Mouse (Mus musculus): ENCODE measurements around the gene AI481877. TPM values are rescaled to one million over a fixed set of nuclear protein-coding genes. Genes with fewer than 3 reads are reported as not detected.

Gene AI481877
- polyA plus RNA-seq, 1 experiment from 2014 or later, result not detected

DNA sequence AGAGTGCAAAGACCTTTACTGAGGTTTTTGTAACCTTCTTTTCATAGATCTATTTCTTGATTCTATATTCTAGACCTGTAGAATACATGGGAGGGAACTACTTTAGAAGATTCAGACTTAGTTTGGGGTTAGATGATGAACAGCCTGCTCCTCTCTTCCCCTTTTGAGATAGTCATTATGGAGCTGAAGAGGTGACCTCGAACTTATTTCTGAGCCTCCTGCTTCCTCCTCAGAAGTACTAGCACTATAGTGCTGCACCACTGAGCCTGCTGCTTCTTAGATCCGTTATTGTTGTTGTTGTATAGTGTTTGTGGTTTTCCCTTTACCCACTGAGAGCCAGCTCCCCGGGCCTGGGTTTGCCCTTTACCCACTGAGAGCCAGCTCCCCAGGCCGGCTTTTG, 129.1 kb downstream of the AI481877 start:
- no peak for DNase-seq (ENCODE audit: low spot score)
- Histone ChIP-seq H3K4me3 (ENCODE audit: low read depth, low read length) (no peak overlapping the region), H3K27ac (replicated peaks; ENCODE audit: low read depth, low read length) (no peak overlapping the region), H3K9ac (replicated peaks; ENCODE audit: low read length) (no peak overlapping the region), H3K4me2 (ENCODE audit: low read depth, low read length) (no peak overlapping the region), H3K9me3 (replicated peaks; ENCODE audit: control insufficient read depth, low read length) (no peaks in the 10 kb centered on the region), H3K27me3 (ENCODE audit: control insufficient read depth, insufficient read depth, low read length) (no peaks in the 10 kb centered on the region), H3K4me1 (ENCODE audit: control insufficient read depth, insufficient read depth, low read length) (no peaks in the 10 kb centered on the region), H3K36me3 (replicated peaks; ENCODE audit: control insufficient read depth, insufficient read depth, low read depth, low read length) (no peaks in the 10 kb centered on the region)
- no peak for ATAC-seq (replicated peaks; ENCODE audit: insufficient number of reproducible peaks, low FRiP score, low TSS enrichment, low read depth)
- WGBS, result 78% methylated on average over 4 of the region's 4 CpGs

- ATAC-seq (replicated peaks; ENCODE audit: insufficient number of reproducible peaks, low FRiP score, low TSS enrichment, low read depth) (no peak), DNase-seq (ENCODE audit: low spot score) (no peak)
- Histone ChIP-seq H3K27ac (replicated peaks; ENCODE audit: low read depth, low read length) (no peak overlapping the region), H3K36me3 (replicated peaks; ENCODE audit: control insufficient read depth, insufficient read depth, low read depth, low read length) (no peaks in the 10 kb centered on the region), H3K9ac (replicated peaks; ENCODE audit: low read length) (no peak overlapping the region), H3K27me3 (ENCODE audit: control insufficient read depth, insufficient read depth, low read length) (no peaks in the 10 kb centered on the region), H3K4me1 (ENCODE audit: control insufficient read depth, insufficient read depth, low read length) (peaks cover under 1% of the 10 kb centered on the region; the same call in 1 of the 2 replicates), H3K4me2 (ENCODE audit: low read depth, low read length) (no peak overlapping the region), H3K9me3 (replicated peaks; ENCODE audit: control insufficient read depth, low read length) (no peaks in the 10 kb centered on the region), H3K4me3 (ENCODE audit: low read depth, low read length) (no peak overlapping the region)
- 93% methylated on average over 7 of the region's 7 CpGs for WGBS
These were observed 129.6 kb downstream of the AI481877 start for GRCm38 (mm10) chr4:59009186-59009585.

DNA sequence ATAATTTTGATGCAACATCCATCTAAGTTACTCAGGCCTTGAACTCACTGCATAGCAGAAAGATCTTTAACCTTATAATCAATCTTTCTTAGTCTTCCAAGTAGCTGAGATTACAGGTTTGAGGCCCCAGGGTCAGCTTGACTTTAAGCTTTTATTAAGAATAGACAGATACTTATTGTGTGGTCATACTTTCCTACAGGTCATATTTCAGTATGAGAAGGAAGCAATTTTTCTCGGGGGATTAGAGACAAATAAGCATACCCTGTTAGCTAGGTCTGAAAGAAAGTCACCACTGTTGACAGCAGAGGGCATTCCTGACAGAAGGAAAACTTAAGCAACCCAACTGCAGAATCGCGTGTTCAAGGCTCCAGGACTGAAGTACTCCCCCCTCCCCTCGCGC, 130.8 kb downstream of the AI481877 start:
- Histone ChIP-seq H3K9me3 (replicated peaks; ENCODE audit: control insufficient read depth, low read length) (no peaks in the 10 kb centered on the region), H3K4me2 (ENCODE audit: low read depth, low read length) (no peak overlapping the region), H3K27me3 (ENCODE audit: control insufficient read depth, insufficient read depth, low read length) (no peaks in the 10 kb centered on the region), H3K9ac (replicated peaks; ENCODE audit: low read length) (no peak overlapping the region), H3K27ac (replicated peaks; ENCODE audit: low read depth, low read length) (no peak overlapping the region), H3K4me3 (ENCODE audit: low read depth, low read length) (no peak overlapping the region), H3K4me1 (ENCODE audit: control insufficient read depth, insufficient read depth, low read length) (peaks cover 4% of the 10 kb centered on the region; the same call in 1 of the 2 replicates), H3K36me3 (replicated peaks; ENCODE audit: control insufficient read depth, insufficient read depth, low read depth, low read length) (no peaks in the 10 kb centered on the region)
- DNase-seq (ENCODE audit: low spot score), result no peak
- WGBS, result 65% methylated on average over 5 of the region's 5 CpGs
- ATAC-seq (replicated peaks; ENCODE audit: insufficient number of reproducible peaks, low FRiP score, low TSS enrichment, low read depth), result no peak

DNA sequence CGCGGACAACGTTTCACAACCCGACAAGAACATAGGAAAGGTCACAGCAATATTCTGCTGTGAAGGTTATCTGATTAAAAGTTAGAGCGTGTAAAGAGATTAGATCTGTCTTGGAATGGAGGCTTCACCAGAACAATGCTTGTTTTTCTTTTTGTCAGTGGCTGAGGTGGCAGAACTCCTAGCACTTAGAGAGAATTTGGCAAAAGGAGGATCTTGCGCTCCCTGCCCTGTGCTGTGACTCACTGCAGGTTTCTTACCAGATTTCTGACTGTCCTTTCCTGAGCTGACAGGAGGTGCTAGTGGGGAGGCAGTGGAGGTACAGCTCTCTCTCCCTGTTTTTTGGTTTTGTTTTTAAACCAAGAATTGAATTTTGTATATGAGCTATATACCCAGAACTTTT, 131.8 kb downstream of the AI481877 start:
- whole genome bisulfite sequencing, result 78% methylated on average over 6 of the region's 6 CpGs
- no peak for ATAC-seq (replicated peaks; ENCODE audit: insufficient number of reproducible peaks, low FRiP score, low TSS enrichment, low read depth)
- H3K4me1 ChIP-seq (ENCODE audit: control insufficient read depth, insufficient read depth, low read length), result peaks cover 4% of the 10 kb centered on the region; the same call in 1 of the 2 replicates
- H3K36me3 ChIP-seq (replicated peaks; ENCODE audit: control insufficient read depth, insufficient read depth, low read depth, low read length), result no peaks in the 10 kb centered on the region
- no peak for DNase-seq (ENCODE audit: low spot score)
- no peaks in the 10 kb centered on the region for H3K27me3 ChIP-seq (ENCODE audit: control insufficient read depth, insufficient read depth, low read length)
- no peak overlapping the region for H3K4me3 ChIP-seq (ENCODE audit: low read depth, low read length)
- no peak overlapping the region for H3K4me2 ChIP-seq (ENCODE audit: low read depth, low read length)
- H3K9ac ChIP-seq (replicated peaks; ENCODE audit: low read length), result no peak overlapping the region
- no peak overlapping the region for H3K27ac ChIP-seq (replicated peaks; ENCODE audit: low read depth, low read length)
- H3K9me3 ChIP-seq (replicated peaks; ENCODE audit: control insufficient read depth, low read length), result no peaks in the 10 kb centered on the region

DNA sequence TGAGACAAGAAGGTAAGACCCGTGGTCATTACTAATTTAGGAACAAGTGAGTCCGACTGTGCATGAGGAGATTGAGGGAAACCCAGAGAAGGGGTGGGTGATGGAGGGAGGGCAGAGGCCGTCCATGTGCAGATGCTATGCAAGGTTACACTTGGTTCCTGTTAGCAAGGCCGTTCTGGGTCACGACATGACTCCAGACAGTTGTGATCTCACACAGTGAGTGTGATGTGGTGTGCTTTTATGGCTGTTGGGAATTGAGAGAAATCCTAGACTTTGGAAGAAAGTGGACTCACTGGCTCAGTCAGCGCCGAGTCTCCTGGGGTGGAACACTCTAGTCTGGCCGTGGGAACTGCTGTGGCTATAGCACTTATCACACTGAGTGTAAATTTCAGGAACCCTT, 132.6 kb downstream of the AI481877 start:
- WGBS, result 38% methylated on average over 8 of the region's 8 CpGs
- no peak for ATAC-seq (replicated peaks; ENCODE audit: insufficient number of reproducible peaks, low FRiP score, low TSS enrichment, low read depth)
- H3K9me3 ChIP-seq (replicated peaks; ENCODE audit: control insufficient read depth, low read length), result no peaks in the 10 kb centered on the region
- no peak overlapping the region for H3K4me3 ChIP-seq (ENCODE audit: low read depth, low read length)
- no peak overlapping the region for H3K9ac ChIP-seq (replicated peaks; ENCODE audit: low read length)
- no peak overlapping the region for H3K27ac ChIP-seq (replicated peaks; ENCODE audit: low read depth, low read length)
- H3K27me3 ChIP-seq (ENCODE audit: control insufficient read depth, insufficient read depth, low read length), result no peaks in the 10 kb centered on the region
- H3K36me3 ChIP-seq (replicated peaks; ENCODE audit: control insufficient read depth, insufficient read depth, low read depth, low read length), result no peaks in the 10 kb centered on the region
- H3K4me1 ChIP-seq (ENCODE audit: control insufficient read depth, insufficient read depth, low read length), result peaks cover 4% of the 10 kb centered on the region; the same call in 1 of the 2 replicates
- no peak overlapping the region for H3K4me2 ChIP-seq (ENCODE audit: low read depth, low read length)
- peak; percentile 15 for DNase-seq (ENCODE audit: low spot score)

DNA sequence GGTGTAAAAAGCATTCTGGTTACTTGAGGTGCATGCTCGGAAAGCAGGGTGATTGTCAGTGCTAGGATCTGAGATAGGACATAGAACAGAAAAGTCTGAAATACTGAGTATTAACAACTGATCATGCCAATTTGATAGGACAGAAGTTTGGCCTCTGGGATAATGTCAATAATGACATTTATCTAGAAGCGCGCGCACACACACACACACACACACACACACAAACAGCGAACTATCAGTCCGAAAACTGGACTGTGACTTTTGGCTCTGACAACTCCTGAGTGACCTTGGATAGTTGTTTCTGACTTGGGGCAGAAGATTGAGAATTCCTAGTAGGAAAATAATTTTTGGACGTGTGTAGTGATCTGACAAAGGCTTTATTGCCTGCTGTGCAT, 135.0 kb downstream of the AI481877 start:
- no peak for ATAC-seq (replicated peaks; ENCODE audit: insufficient number of reproducible peaks, low FRiP score, low TSS enrichment, low read depth)
- Histone ChIP-seq H3K9me3 (replicated peaks; ENCODE audit: control insufficient read depth, low read length) (no peaks in the 10 kb centered on the region), H3K9ac (replicated peaks; ENCODE audit: low read length) (peak overlapping the region; percentile 93), H3K36me3 (replicated peaks; ENCODE audit: control insufficient read depth, insufficient read depth, low read depth, low read length) (no peaks in the 10 kb centered on the region), H3K4me2 (ENCODE audit: low read depth, low read length) (peak overlapping the region; percentile 81), H3K27me3 (ENCODE audit: control insufficient read depth, insufficient read depth, low read length) (no peaks in the 10 kb centered on the region), H3K4me3 (ENCODE audit: low read depth, low read length) (peak overlapping the region; percentile 95), H3K27ac (replicated peaks; ENCODE audit: low read depth, low read length) (no peak overlapping the region), H3K4me1 (ENCODE audit: control insufficient read depth, insufficient read depth, low read length) (peaks cover 4% of the 10 kb centered on the region; the same call in 1 of the 2 replicates)
- WGBS, result 41% methylated on average over 7 of the region's 7 CpGs
- DNase-seq (ENCODE audit: low spot score), result no peak

- H3K4me3 ChIP-seq (ENCODE audit: low read depth, low read length), result peak within 1 kb of the TSS; percentile 95
- H3K27me3 ChIP-seq (ENCODE audit: control insufficient read depth, insufficient read depth, low read length), result no peaks in the 10 kb centered on the region
- peaks cover 4% of the 10 kb centered on the region; the same call in 1 of the 2 replicates for H3K4me1 ChIP-seq (ENCODE audit: control insufficient read depth, insufficient read depth, low read length)
- H3K36me3 ChIP-seq (replicated peaks; ENCODE audit: control insufficient read depth, insufficient read depth, low read depth, low read length), result no peaks in the 10 kb centered on the region
- peak within 1 kb of the TSS; percentile 93 for H3K9ac ChIP-seq (replicated peaks; ENCODE audit: low read length)
- ATAC-seq (replicated peaks; ENCODE audit: insufficient number of reproducible peaks, low FRiP score, low TSS enrichment, low read depth) (peak; percentile 96), DNase-seq (ENCODE audit: low spot score) (peak; percentile 96)
- peak within 1 kb of the TSS; percentile 81 for H3K4me2 ChIP-seq (ENCODE audit: low read depth, low read length)
- H3K9me3 ChIP-seq (replicated peaks; ENCODE audit: control insufficient read depth, low read length), result no peaks in the 10 kb centered on the region
- WGBS, result under 1% methylated on average over 84 of the region's 89 CpGs
- H3K27ac ChIP-seq (replicated peaks; ENCODE audit: low read depth, low read length), result peak within 1 kb of the TSS; percentile 78; the same call in 1 of the 2 replicates
These were observed 135.6 kb downstream of the AI481877 start, which contains the start of gene Gm20503 for GRCm38 (mm10) chr4:59002948-59003805. Gm20503 (plus strand) TSS chr4:59003210.

GRCm38 (mm10) chr4:59000614-59001013, 138.2 kb downstream of the AI481877 start:
- Histone ChIP-seq H3K36me3 (replicated peaks; ENCODE audit: control insufficient read depth, insufficient read depth, low read depth, low read length) (no peaks in the 10 kb centered on the region), H3K9ac (replicated peaks; ENCODE audit: low read length) (no peak overlapping the region), H3K27me3 (ENCODE audit: control insufficient read depth, insufficient read depth, low read length) (no peaks in the 10 kb centered on the region), H3K4me2 (ENCODE audit: low read depth, low read length) (no peak overlapping the region), H3K27ac (replicated peaks; ENCODE audit: low read depth, low read length) (no peak overlapping the region), H3K9me3 (replicated peaks; ENCODE audit: control insufficient read depth, low read length) (no peaks in the 10 kb centered on the region), H3K4me3 (ENCODE audit: low read depth, low read length) (no peak overlapping the region), H3K4me1 (ENCODE audit: control insufficient read depth, insufficient read depth, low read length) (peaks cover 4% of the 10 kb centered on the region; the same call in 1 of the 2 replicates)
- WGBS, result 3% methylated on average over 2 of the region's 2 CpGs
- DNase-seq (ENCODE audit: low spot score) (peak; percentile 35), ATAC-seq (replicated peaks; ENCODE audit: insufficient number of reproducible peaks, low FRiP score, low TSS enrichment, low read depth) (no peak)
